Mouse (Mus musculus) embryonic facial prominence, embryonic 11.5 days (tissue): ENCODE data around the gene Rad9b. TPM values are rescaled to one million over a fixed set of nuclear protein-coding genes. Genes with fewer than 3 reads are reported as not detected.
A peak's percentile ranks its signal among the peaks of the same experiment; 100 is the strongest.

Experiments used
- ATAC-seq: fragments of 200-750 bp; cut with Nextera tagmentation; replicated peaks from 2 replicates; pipeline ENCODE4 v1.8.0; 2017; ENCODE audit warnings: low read depth; ENCODE audit not compliant: insufficient number of reproducible peaks, low FRiP score, low TSS enrichment
- DNase-seq: peaks from one replicate; pipeline ENCODE4 v3.0.0-alpha.2; 2015; ENCODE audit warnings: low spot score
- H3K27ac ChIP-seq: fragments of 300-500 bp; sonication (generic); replicated peaks from 2 replicates; pipeline ENCODE4 v1.5.1; 2014; ENCODE audit warnings: mild to moderate bottlenecking, low read depth, low read length, control low read depth
- H3K27me3 ChIP-seq: fragments of 300-500 bp; sonication (generic); 2 replicates; pipeline ENCODE4 v1.6.1; 2014; ENCODE audit warnings: mild to moderate bottlenecking, low read length, moderate library complexity, mixed read lengths; ENCODE audit not compliant: control insufficient read depth, insufficient read depth
- H3K36me3 ChIP-seq: fragments of 300-500 bp; sonication (generic); replicated peaks from 2 replicates; pipeline ENCODE4 v1.6.1; 2014; ENCODE audit warnings: low read depth, mild to moderate bottlenecking, low read length, moderate library complexity, mixed read lengths; ENCODE audit not compliant: control insufficient read depth, insufficient read depth
- H3K4me1 ChIP-seq: fragments of 300-500 bp; sonication (generic); 2 replicates; pipeline ENCODE4 v1.6.1; 2014; ENCODE audit warnings: low read length, mixed read lengths; ENCODE audit not compliant: control insufficient read depth, insufficient read depth
- H3K4me2 ChIP-seq: fragments of 300-500 bp; sonication (generic); 2 replicates; pipeline ENCODE4 v1.6.1; 2014; ENCODE audit warnings: low read depth, mild to moderate bottlenecking, control low read depth, low read length, moderate library complexity
- H3K4me3 ChIP-seq: fragments of 300-500 bp; sonication (generic); 2 replicates; pipeline ENCODE4 v1.5.1; 2014; ENCODE audit warnings: low read depth, low read length, control low read depth
- H3K9ac ChIP-seq: fragments of 300-500 bp; sonication (generic); replicated peaks from 2 replicates; pipeline ENCODE4 v1.6.1; 2014; ENCODE audit warnings: mild to moderate bottlenecking, control low read depth, low read length
- H3K9me3 ChIP-seq: fragments of 300-500 bp; sonication (generic); replicated peaks from 2 replicates; pipeline ENCODE4 v1.6.1; 2016; ENCODE audit warnings: mild to moderate bottlenecking, low read length, inconsistent platforms, mixed read lengths; ENCODE audit not compliant: control insufficient read depth
- WGBS: fragments of 180-500 bp; shearing (Covaris S2); extraction: QIAGEN DNeasy Blood & Tissue Kit; methylation state at CpG from one replicate; pipeline ENCODE4 v1.1.7; 2014; 5-methylcytosine and 5-hydroxymethylcytosine counted together
- polyA plus RNA-seq: library from polyadenylated mRNA; unstranded; fragments of >200 nt; fragmentation: Nextera tagmentation; extraction: Ambion mirVana; gene quantifications from 2 replicates; pipeline ENCODE4 v1.2.1, GENCODE M21; 2014

Gene Rad9b
- polyA plus RNA-seq, 1 experiment from 2014 or later, result 10.7 TPM

GRCm38 (mm10) chr5:122291553-122292339 lies 62.3 kb downstream of the Rad9b start:
- DNase-seq (no peak), ATAC-seq (no peak)
- H3K27me3 ChIP-seq, result no peaks in the 10 kb centered on the region
- H3K27ac ChIP-seq, result no peak overlapping the region
- no peak overlapping the region for H3K9ac ChIP-seq
- H3K4me1 ChIP-seq, result no peaks in the 10 kb centered on the region
- no peak overlapping the region for H3K4me2 ChIP-seq
- no peaks in the 10 kb centered on the region for H3K9me3 ChIP-seq
- no peak overlapping the region for H3K4me3 ChIP-seq
- WGBS, result 71% methylated on average over 17 of the region's 17 CpGs
- H3K36me3 ChIP-seq, result no peaks in the 10 kb centered on the region

- no peaks in the 10 kb centered on the region for H3K4me1 ChIP-seq
- whole genome bisulfite sequencing, result 70% methylated on average over 6 of the region's 6 CpGs
- no peak for ATAC-seq
These were observed 62.9 kb downstream of the Rad9b start for GRCm38 (mm10) chr5:122291149-122291548.

GRCm38 (mm10) chr5:122288147-122288811 lies 65.8 kb downstream of the Rad9b start:
- H3K4me3 ChIP-seq, result no peak overlapping the region
- H3K27ac ChIP-seq, result no peak overlapping the region
- DNase-seq (no peak), ATAC-seq (no peak)
- 90% methylated on average over 4 of the region's 4 CpGs for WGBS
- no peaks in the 10 kb centered on the region for H3K36me3 ChIP-seq
- no peak overlapping the region for H3K9ac ChIP-seq
- no peaks in the 10 kb centered on the region for H3K27me3 ChIP-seq
- H3K9me3 ChIP-seq, result no peaks in the 10 kb centered on the region
- H3K4me2 ChIP-seq, result no peak overlapping the region
- H3K4me1 ChIP-seq, result no peaks in the 10 kb centered on the region

More at GRCm38 (mm10) chr5:122291149-122291548, 62.9 kb downstream of the Rad9b start:
- no peak for DNase-seq
- H3K36me3 ChIP-seq, result no peaks in the 10 kb centered on the region
- no peak overlapping the region for H3K4me3 ChIP-seq
- H3K9me3 ChIP-seq, result no peaks in the 10 kb centered on the region
- H3K4me2 ChIP-seq, result no peak overlapping the region
- no peaks in the 10 kb centered on the region for H3K27me3 ChIP-seq
- no peak overlapping the region for H3K9ac ChIP-seq
- H3K27ac ChIP-seq, result no peak overlapping the region

GRCm38 (mm10) chr5:122287026-122287425 lies 67.0 kb downstream of the Rad9b start:
- H3K4me3 ChIP-seq, result no peak overlapping the region
- no peak for ATAC-seq
- H3K36me3 ChIP-seq, result no peaks in the 10 kb centered on the region
- H3K4me2 ChIP-seq, result no peak overlapping the region
- no peaks in the 10 kb centered on the region for H3K9me3 ChIP-seq
- H3K4me1 ChIP-seq, result no peaks in the 10 kb centered on the region
- no peak overlapping the region for H3K27ac ChIP-seq
- H3K9ac ChIP-seq, result no peak overlapping the region
- no peak for DNase-seq
- 93% methylated on average over 4 of the region's 4 CpGs for WGBS
- no peaks in the 10 kb centered on the region for H3K27me3 ChIP-seq

GRCm38 (mm10) chr5:122286191-122286590 lies 67.8 kb downstream of the Rad9b start:
- Histone ChIP-seq H3K27me3 (no peaks in the 10 kb centered on the region), H3K4me3 (no peak overlapping the region), H3K9me3 (no peaks in the 10 kb centered on the region), H3K9ac (no peak overlapping the region), H3K27ac (no peak overlapping the region), H3K4me2 (no peak overlapping the region), H3K4me1 (no peaks in the 10 kb centered on the region), H3K36me3 (no peaks in the 10 kb centered on the region)
- DNase-seq (no peak), ATAC-seq (no peak)
- WGBS, result 88% methylated on average over 10 of the region's 10 CpGs

- Histone ChIP-seq H3K4me3 (peak overlapping the region; percentile 99), H3K27me3 (no peaks in the 10 kb centered on the region), H3K4me2 (peak overlapping the region; percentile 98; the same call in 1 of the 2 replicates), H3K27ac (no peak overlapping the region), H3K36me3 (no peaks in the 10 kb centered on the region), H3K4me1 (no peaks in the 10 kb centered on the region), H3K9ac (peak overlapping the region; percentile 86), H3K9me3 (no peaks in the 10 kb centered on the region)
- 64% methylated on average over 7 of the region's 7 CpGs for WGBS
- DNase-seq (no peak), ATAC-seq (no peak)
These were observed 68.3 kb downstream of the Rad9b start for GRCm38 (mm10) chr5:122285767-122286150.

GRCm38 (mm10) chr5:122285029-122285766 lies 68.8 kb downstream of the Rad9b start:
- H3K4me1 ChIP-seq, result no peaks in the 10 kb centered on the region
- WGBS, result 1% methylated on average over 33 of the region's 34 CpGs
- peak overlapping the region; percentile 86 for H3K9ac ChIP-seq
- no peaks in the 10 kb centered on the region for H3K27me3 ChIP-seq
- H3K4me3 ChIP-seq, result peak overlapping the region; percentile 99
- peak overlapping the region; percentile 98 for H3K4me2 ChIP-seq
- H3K36me3 ChIP-seq, result no peaks in the 10 kb centered on the region
- no peak overlapping the region for H3K27ac ChIP-seq
- DNase-seq (peak; percentile 31), ATAC-seq (peak; percentile 14; the same call in 1 of the 2 replicates)
- H3K9me3 ChIP-seq, result no peaks in the 10 kb centered on the region
